Mouse (Mus musculus): ENCODE measurements around the gene Cdkn2c. TPM values are rescaled to one million over a fixed set of nuclear protein-coding genes. Genes with fewer than 3 reads are reported as not detected.

Cdkn2c gene
- total RNA-seq, 2 experiments from 2014 or later: 3.4 to 4.5 TPM

GRCm38 (mm10) chr4:109667518-109667917 lies 529 bp upstream of the Cdkn2c start:
- no peak for DNase-seq (ENCODE audit: extremely low spot score in 1 of 2, low spot score in 2 of 2)
- intact Hi-C loops (cut with DNase I): loop anchor here (1.0 kb wide), 1 partner anchor 9 kb away; the partner anchor contains the start of gene Faf1
- peak overlapping the region; percentile 94; the same call in 1 of the 2 replicates for H3K27ac ChIP-seq
- TF ChIP-seq CTCF (IDR thresholded peaks at IDR 0.05): no peak
- H3K4me3 ChIP-seq: peak overlapping the region; percentile 76

GRCm38 (mm10) chr4:109665982-109666460 lies 968 bp downstream of the Cdkn2c start:
- Histone ChIP-seq H3K4me3 (peak overlapping the region; percentile 76), H3K27ac (peak overlapping the region; percentile 59)
- intact Hi-C loops (cut with DNase I): loop anchor here (2.0 kb wide), 1 partner anchor 315 kb away; no protein-coding TSS in a partner anchor
- peak; percentile 33 to 37 for DNase-seq (ENCODE audit: extremely low spot score in 1 of 2, low spot score in 2 of 2)
- TF ChIP-seq CTCF (IDR thresholded peaks at IDR 0.05): no peak

DNA sequence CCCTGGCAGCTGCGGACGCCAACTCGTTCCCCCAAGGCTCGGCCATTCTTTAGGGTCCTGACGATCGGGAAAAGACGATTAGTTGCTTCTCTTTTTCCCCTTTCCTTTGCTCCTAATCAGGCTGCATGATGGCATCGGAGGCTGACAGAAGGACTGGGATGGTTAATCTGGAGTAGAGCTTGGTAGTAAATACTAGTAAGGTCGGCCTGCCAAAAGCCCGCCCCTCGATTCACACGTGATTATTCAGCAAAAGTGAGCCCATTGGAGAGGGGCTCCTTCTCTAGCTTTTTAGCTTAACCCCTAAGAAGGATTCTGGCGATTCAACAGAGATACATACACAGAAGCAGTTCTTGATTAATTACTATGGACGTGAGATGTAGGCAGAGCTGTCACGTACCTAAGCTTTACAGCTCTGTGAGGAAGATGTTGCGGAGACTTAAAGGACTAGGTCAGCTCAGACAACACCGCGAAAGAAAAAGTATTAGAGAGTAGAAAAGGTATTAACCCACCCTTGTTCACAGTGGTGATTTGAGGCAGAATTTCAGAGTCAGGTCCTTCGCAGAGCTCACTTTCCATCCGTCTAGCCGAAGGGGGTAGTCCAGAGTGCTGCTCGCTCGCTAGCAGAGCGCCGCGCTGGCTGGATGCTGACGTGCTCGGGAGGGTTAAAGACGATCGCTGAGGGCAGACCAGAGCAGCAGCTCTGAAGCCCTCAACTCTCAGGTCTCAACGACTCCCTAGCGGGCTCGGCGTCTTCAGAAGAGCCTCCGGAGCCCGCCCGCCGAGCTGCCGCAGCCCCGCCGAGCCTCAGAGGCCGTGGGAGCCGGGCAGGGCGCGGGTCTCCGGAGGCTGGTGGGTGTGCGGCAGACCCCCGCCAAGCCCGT lies 1.6 kb downstream of the Cdkn2c start:
- TF ChIP-seq CTCF (IDR thresholded peaks at IDR 0.05): no peak
- intact Hi-C loops (cut with DNase I): loop anchor here (2.0 kb wide), 1 partner anchor 315 kb away; no protein-coding TSS in a partner anchor
- H3K27ac ChIP-seq: peak overlapping the region; percentile 59; the same call in 1 of the 2 replicates
- peak overlapping the region; percentile 76 for H3K4me3 ChIP-seq
- no peak for DNase-seq (ENCODE audit: extremely low spot score in 1 of 2, low spot score in 2 of 2)

DNA sequence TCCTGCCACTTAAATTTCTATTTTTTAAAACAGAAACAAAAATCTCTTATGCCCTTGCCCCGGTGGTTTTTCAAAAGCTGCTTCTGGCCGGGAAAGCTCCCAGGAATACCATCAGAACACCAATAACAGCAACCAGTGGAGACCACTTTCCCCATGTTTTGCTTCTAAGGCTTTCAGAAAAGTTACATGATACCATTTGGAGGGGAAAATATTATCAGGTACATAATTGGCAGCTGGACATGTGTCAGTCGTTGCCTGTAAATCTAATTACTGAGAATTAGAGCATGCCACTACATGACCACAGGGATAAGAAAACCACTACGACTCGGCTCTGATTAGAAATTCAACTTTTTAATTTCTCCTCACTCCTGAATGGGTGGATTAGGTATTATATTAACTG lies 2.9 kb downstream of the Cdkn2c start:
- Histone ChIP-seq H3K27ac (no peak overlapping the region), H3K4me3 (no peak overlapping the region)
- intact Hi-C loops (cut with DNase I): loop anchor here (2.0 kb wide), 1 partner anchor 317 kb away; no protein-coding TSS in a partner anchor
- TF ChIP-seq CTCF (IDR thresholded peaks at IDR 0.05): no peak
- no peak for DNase-seq (ENCODE audit: extremely low spot score in 1 of 2, low spot score in 2 of 2)

DNA sequence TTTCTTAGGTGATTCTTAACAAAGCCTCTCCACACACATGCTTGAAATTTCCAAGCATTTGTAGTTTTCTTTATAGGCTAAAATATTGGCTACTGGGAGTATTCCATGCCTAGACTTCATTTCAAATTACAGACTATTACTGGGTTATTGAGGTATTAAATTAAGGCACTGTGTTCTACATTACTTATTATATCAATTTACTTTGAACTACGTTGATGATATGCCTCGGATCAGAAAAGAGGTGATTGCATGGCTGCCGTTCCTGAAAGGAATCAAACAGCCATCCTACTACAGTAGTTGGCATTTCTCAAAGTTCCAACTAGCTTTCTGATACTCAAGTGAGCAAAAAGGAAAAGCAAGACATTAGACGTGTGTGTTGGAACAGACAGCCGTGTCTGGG lies 4.7 kb downstream of the Cdkn2c start:
- no peak for DNase-seq (ENCODE audit: extremely low spot score in 1 of 2, low spot score in 2 of 2)
- intact Hi-C loops (cut with DNase I): no loop called here
- H3K27ac ChIP-seq: no peak overlapping the region
- H3K4me3 ChIP-seq: no peak overlapping the region
- TF ChIP-seq CTCF (IDR thresholded peaks at IDR 0.05): no peak

DNA sequence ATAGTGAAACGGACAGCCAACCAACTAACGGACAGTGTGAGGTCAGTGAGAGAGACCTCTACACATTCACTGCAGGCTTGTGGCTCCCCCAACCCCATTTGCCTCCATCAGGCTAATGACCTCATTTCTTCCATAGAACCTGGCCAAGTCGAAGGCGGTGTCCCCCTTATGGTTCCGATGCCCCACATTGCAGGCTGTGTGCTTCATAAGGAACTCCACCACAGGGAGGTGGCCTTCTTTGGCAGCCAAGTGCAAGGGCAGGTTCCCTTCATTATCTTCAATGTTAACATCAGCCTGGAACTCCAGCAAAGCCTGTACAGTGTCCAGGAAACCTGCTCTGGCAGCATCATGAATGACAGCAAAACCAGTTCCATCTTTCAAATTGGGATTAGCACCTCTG lies 5.8 kb downstream of the Cdkn2c start:
- TF ChIP-seq CTCF (IDR thresholded peaks at IDR 0.05): no peak
- Histone ChIP-seq H3K4me3 (no peak overlapping the region), H3K27ac (no peak overlapping the region)
- DNase-seq (ENCODE audit: extremely low spot score in 1 of 2, low spot score in 2 of 2): no peak
- intact Hi-C loops (cut with DNase I): no loop called here

DNA sequence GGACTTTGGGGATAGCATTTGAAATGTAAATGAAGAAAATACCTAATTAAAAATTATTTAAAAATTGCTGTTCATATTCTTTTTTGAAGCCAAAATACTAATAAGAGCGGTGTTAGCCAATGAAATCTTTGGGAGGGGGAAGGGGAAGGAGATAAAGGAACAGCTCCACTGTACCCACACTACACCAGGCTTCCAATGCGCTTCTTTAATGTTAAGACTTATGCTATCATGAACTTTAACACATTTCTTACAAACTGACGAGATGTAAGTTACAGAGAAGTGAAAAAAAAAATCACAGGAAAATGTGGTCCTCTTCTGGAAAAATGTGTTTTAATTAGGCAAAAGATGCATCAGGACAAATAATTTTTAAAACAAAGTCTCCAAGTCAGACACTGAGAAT lies 6.4 kb downstream of the Cdkn2c start:
- intact Hi-C loops (cut with DNase I): no loop called here
- Histone ChIP-seq H3K4me3 (no peak overlapping the region), H3K27ac (no peak overlapping the region)
- DNase-seq (ENCODE audit: extremely low spot score in 1 of 2, low spot score in 2 of 2): no peak
- TF ChIP-seq CTCF (IDR thresholded peaks at IDR 0.05): no peak

DNA sequence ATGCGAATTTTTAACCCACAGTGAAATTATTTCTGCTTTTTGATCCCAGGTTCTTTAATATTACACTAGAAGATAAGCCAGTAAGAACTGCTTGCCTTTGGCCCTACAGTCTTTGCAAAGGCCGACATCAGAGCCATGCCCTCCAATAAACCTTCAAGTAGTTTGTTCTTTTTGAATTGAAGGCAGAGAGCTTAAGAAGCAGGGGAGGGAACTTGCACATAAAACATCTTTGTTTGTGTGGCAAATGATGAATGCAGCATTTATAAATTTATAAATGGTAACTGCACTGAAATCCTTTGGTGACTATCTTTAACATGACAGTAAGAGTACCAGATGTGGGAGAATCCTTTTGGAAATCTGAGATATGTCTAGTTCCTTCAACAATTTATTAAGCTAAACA lies 7.4 kb downstream of the Cdkn2c start:
- TF ChIP-seq CTCF (IDR thresholded peaks at IDR 0.05): no peak
- Histone ChIP-seq H3K4me3 (no peak overlapping the region), H3K27ac (no peak overlapping the region)
- intact Hi-C loops (cut with DNase I): no loop called here
- DNase-seq (ENCODE audit: extremely low spot score in 1 of 2, low spot score in 2 of 2): no peak

DNA sequence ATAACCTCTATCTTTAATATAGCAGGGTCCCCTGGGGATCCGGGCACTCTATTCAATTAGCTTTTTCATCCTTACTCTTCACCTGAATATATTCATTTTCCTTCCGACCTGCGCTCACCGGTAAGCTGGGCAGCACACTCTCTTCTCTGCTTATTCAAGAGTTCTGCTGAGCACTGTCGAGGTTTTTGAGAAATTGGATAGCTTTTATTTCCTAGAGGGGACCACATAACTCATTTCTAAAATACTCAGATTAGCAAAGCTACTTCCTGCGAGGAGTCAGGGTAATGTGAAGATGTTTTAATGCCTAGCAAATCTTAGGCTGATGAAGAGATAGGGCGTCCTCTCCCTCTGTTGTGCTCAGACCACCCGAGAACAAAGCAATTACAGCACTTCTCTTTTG lies 8.2 kb downstream of the Cdkn2c start:
- Histone ChIP-seq H3K4me3 (no peak overlapping the region), H3K27ac (no peak overlapping the region)
- no peak for TF ChIP-seq CTCF (IDR thresholded peaks at IDR 0.05)
- intact Hi-C loops (cut with DNase I): no loop called here
- DNase-seq (ENCODE audit: extremely low spot score in 1 of 2, low spot score in 2 of 2): no peak

DNA sequence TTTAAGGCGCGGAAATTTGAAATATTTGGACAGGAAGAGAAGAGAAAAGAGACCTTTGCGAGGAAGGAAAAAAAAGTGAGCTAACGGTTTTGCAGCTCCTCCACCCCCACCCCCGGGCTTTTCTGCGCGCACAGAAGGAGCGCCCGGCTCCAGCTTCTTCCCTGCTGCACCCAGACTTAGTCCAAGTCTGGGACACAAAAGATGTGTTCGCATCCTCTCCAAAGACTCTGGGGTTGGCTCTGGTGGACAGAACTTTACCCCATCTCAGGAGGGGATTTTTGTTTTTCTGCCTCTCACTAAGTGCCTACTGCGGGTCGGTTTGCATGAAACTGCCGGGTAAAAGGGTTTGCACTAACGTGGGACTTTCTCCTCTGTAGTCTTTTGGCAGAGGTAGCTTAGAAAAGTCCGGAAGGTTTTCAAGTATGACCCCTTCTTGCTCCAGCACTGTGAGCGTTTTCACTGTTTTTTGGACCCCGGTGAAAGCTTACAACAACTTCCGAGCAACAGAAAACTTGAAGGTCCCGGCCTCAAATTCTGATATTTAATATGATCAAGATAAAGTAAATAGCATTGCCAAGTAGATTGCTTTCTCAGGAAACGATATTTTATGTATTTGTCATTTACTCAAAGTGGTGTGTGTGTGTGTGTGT lies 9.0 kb downstream of the Cdkn2c start:
- no peak for TF ChIP-seq CTCF (IDR thresholded peaks at IDR 0.05)
- H3K27ac ChIP-seq: no peak overlapping the region
- intact Hi-C loops (cut with DNase I): loop anchor here (2.0 kb wide), 1 partner anchor 323 kb away; no protein-coding TSS in a partner anchor
- H3K4me3 ChIP-seq: peak overlapping the region; percentile 55
- no peak for DNase-seq (ENCODE audit: extremely low spot score in 1 of 2, low spot score in 2 of 2)

DNA sequence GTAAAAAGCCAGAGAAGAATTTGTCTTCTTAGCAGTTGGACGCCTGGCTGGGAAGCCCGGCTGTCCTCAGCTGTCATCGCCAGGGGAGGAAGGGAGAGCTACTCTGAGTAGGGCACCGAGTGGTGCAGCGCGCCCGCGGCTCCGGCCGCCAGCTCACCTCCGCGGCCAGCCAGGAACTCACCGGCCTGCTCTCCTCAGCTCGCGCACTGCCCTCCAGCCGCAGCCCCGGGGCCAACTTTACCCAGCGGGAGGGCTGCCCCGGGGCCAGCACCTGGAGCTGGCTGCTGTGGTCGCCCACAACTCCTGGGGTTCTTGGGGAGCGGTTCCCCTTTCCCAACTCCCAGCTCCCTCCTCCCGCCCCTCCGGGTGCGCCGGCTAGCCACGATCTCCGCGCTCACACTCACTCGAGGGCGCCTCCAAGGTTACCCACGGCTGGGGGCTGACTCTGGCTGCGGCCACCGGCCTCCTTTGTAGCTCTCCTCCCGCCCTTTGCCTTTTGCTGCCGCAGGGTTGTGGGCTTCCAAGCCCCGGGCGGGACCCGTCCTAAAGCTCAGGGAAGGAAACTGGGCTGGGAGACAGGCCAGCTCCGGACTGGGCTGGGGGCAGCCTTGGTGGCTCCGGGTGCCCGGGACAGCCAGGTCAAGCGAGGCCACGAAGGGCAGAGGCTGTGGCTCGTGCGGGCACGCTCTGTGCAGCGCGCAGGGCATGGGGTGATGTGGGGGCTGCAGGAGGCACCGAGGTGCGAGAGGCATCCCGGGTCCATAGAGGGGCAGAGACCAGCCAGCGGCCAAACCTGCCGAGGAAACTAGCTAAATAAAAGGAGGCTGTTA lies 9.8 kb downstream of the Cdkn2c start:
- peak overlapping the region; percentile 55 for H3K4me3 ChIP-seq
- intact Hi-C loops (cut with DNase I): loop anchor here (2.0 kb wide), 1 partner anchor 324 kb away; no protein-coding TSS in a partner anchor
- DNase-seq (ENCODE audit: extremely low spot score in 1 of 2, low spot score in 2 of 2): peak in 1 of 2 experiments; percentile 22
- H3K27ac ChIP-seq: 0 out of 2 replicates have a peak overlapping the region, but pooled peaks have one; percentile 36
- TF ChIP-seq CTCF (IDR thresholded peaks at IDR 0.05): no peak

Data from left cerebral cortex, adult 2 months (tissue).